Mouse (Mus musculus) small intestine, adult 2 months (tissue): Measurements from ENCODE around the gene Tmem143.
"Not testable (repeated sequence)": the region's sequence is repeated elsewhere in the genome, so short reads cannot be mapped to it uniquely, and the experiment has no call there.

Experiments
- CTCF ChIP-seq: fragments of 200-500 bp; IDR thresholded peaks from 2 replicates; pipeline ENCODE4 v1.5.1; 2012; ENCODE audit warnings: low read depth, mild to moderate bottlenecking, control low read depth, inconsistent platforms, low read length, moderate library complexity, mixed read lengths; ENCODE audit not compliant: insufficient replicate concordance, insufficient read length; ENCODE audit errors: extremely low read depth
- POLR2A ChIP-seq: fragments of 200-500 bp; IDR thresholded peaks from 2 replicates; pipeline ENCODE4 v1.6.1; 2012; ENCODE audit warnings: low read depth, mild to moderate bottlenecking, control low read depth, inconsistent platforms, low read length, moderate library complexity

- not testable (repeated sequence) for TF ChIP-seq CTCF, POLR2A
Measured at GRCm38 (mm10) chr7:45878278-45878677, 18.5 kb upstream of the Tmem143 start, which contains the start of gene Grin2d.
